Mouse (Mus musculus) cerebral cortex, adult 2 months (tissue): Measurements from ENCODE around the gene Tnfrsf8.

Experiments used
- WGBS: fragments of 180-500 bp; shearing (Covaris S2); methylation state at CpG from one replicate; pipeline ENCODE4 v1.1.7; 2018; 5-methylcytosine and 5-hydroxymethylcytosine counted together

Gene Tnfrsf8

GRCm38 (mm10) chr4:145305661-145306362, 9.2 kb downstream of the Tnfrsf8 start:
- 39% methylated on average over 2 of the region's 2 CpGs for WGBS

GRCm38 (mm10) chr4:145304109-145304508, 10.9 kb downstream of the Tnfrsf8 start:
- WGBS = 35% methylated on average over 4 of the region's 4 CpGs

- 62% methylated on average over 3 of the region's 3 CpGs for WGBS
Measured at GRCm38 (mm10) chr4:145302106-145302505, 12.9 kb downstream of the Tnfrsf8 start.

- 74% methylated on average over 12 of the region's 12 CpGs for whole genome bisulfite sequencing
Measured at GRCm38 (mm10) chr4:145300210-145300927, 14.6 kb downstream of the Tnfrsf8 start.

- 88% methylated on average over 8 of the region's 8 CpGs for WGBS
Measured at GRCm38 (mm10) chr4:145299355-145299754, 15.6 kb downstream of the Tnfrsf8 start.

GRCm38 (mm10) chr4:145298846-145299245, 16.1 kb downstream of the Tnfrsf8 start:
- 89% methylated on average over 7 of the region's 7 CpGs for WGBS

- 46% methylated on average over 5 of the region's 5 CpGs for WGBS
Measured at GRCm38 (mm10) chr4:145295589-145296300, 19.2 kb downstream of the Tnfrsf8 start.

- WGBS = 81% methylated on average over 5 of the region's 5 CpGs
Measured at GRCm38 (mm10) chr4:145294588-145294987, 20.4 kb downstream of the Tnfrsf8 start.

GRCm38 (mm10) chr4:145286369-145287120, 28.4 kb downstream of the Tnfrsf8 start:
- 39% methylated on average over 4 of the region's 4 CpGs for WGBS

- 96% methylated on average over 4 of the region's 4 CpGs for WGBS
Measured at GRCm38 (mm10) chr4:145284675-145285074, 30.3 kb downstream of the Tnfrsf8 start.

- 83% methylated on average over 6 of the region's 6 CpGs for WGBS
Measured at GRCm38 (mm10) chr4:145283441-145283840, 31.5 kb downstream of the Tnfrsf8 start.

GRCm38 (mm10) chr4:145280966-145281365, 34.0 kb downstream of the Tnfrsf8 start:
- 73% methylated on average over 6 of the region's 6 CpGs for WGBS

GRCm38 (mm10) chr4:145278724-145279370, 36.1 kb downstream of the Tnfrsf8 start:
- WGBS = 66% methylated on average over 3 of the region's 3 CpGs

GRCm38 (mm10) chr4:145278231-145278630, 36.7 kb downstream of the Tnfrsf8 start:
- 92% methylated on average over 2 of the region's 2 CpGs for WGBS

- WGBS = 82% methylated on average over 6 of the region's 6 CpGs
Measured at GRCm38 (mm10) chr4:145276368-145277249, 38.4 kb downstream of the Tnfrsf8 start.

GRCm38 (mm10) chr4:145274887-145275286, 40.1 kb downstream of the Tnfrsf8 start:
- 97% methylated on average over 5 of the region's 5 CpGs for WGBS

- 93% methylated on average over 5 of the region's 5 CpGs for WGBS
Measured at GRCm38 (mm10) chr4:145273923-145274322, 41.0 kb downstream of the Tnfrsf8 start.

GRCm38 (mm10) chr4:145272763-145273162, 42.2 kb downstream of the Tnfrsf8 start:
- 40% methylated on average over 1 of the region's 1 CpGs for WGBS

- WGBS = 92% methylated on average over 4 of the region's 4 CpGs
Measured at GRCm38 (mm10) chr4:145271634-145272033, 43.3 kb downstream of the Tnfrsf8 start.

GRCm38 (mm10) chr4:145270136-145270535, 44.8 kb downstream of the Tnfrsf8 start:
- WGBS = 86% methylated on average over 5 of the region's 5 CpGs
